Mouse (Mus musculus) liver, embryonic 14.5 days (tissue): ENCODE data around the gene Tet3.

Experiments used
- CTCF ChIP-seq: IDR thresholded peaks from 2 replicates; pipeline ENCODE4 v1.5.1; 2016; ENCODE audit warnings: antibody characterized with exemption, low read depth, control low read depth
- EP300 ChIP-seq: IDR thresholded peaks from 2 replicates; pipeline ENCODE4 v1.6.1; 2016; ENCODE audit warnings: antibody characterized with exemption, low read depth

GRCm38 (mm10) chr6:83348873-83349272 lies 110.0 kb downstream of the Tet3 start, which contains the start of gene Bola3:
- no peak for TF ChIP-seq CTCF
- no peak for TF ChIP-seq EP300
